Mouse (Mus musculus) adrenal gland, adult 8-10 months (tissue): Measurements from ENCODE around the gene Zfp646. TPM values are rescaled to one million over a fixed set of nuclear protein-coding genes. Genes with fewer than 3 reads are reported as not detected.
"Not testable (repeated sequence)": the region's sequence is repeated elsewhere in the genome, so short reads cannot be mapped to it uniquely, and the experiment has no call there.

Experiments used
- DNase-seq: peaks from one replicate; pipeline ENCODE4 v3.0.0; 2022
- total RNA-seq, 4 experiments: library from RNA; stranded (reverse); gene quantifications; 2 replicates each; pipeline ENCODE4 v1.2.4; 2022

Zfp646 gene
- total RNA-seq, 4 experiments from 2014 or later, result 34.2 to 46.2 (median 40.2) TPM

GRCm38 (mm10) chr7:127885951-127886350, 9.9 kb downstream of the Zfp646 start:
- no peak for DNase-seq

GRCm38 (mm10) chr7:127886551-127886950, 10.5 kb downstream of the Zfp646 start:
- no peak for DNase-seq

- DNase-seq, result no peak
Observed at GRCm38 (mm10) chr7:127887191-127887590, 11.2 kb downstream of the Zfp646 start.

GRCm38 (mm10) chr7:127887781-127888180, 11.8 kb downstream of the Zfp646 start:
- DNase-seq, result no peak

- DNase-seq, result no peak
Observed at GRCm38 (mm10) chr7:127888821-127889220, 12.8 kb downstream of the Zfp646 start.

DNA sequence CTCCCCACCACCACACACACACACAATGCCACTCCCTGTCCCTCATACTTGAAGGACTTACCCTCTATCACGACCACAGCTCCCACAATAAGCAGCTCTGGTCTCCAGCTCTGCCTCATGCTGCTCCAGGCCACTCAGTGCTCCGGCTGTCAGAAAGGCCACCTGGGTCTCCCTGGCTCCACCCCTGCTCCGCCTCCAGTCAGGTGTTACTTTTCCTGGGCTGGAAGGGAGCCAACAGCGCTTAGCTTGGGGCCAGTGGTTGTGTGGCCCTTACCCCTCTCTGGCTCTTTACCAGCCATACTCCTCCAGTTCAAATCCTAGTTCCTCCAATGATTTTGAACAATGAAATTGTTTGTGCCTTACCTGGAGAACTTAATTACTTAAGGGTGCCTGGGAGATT, 14.8 kb downstream of the Zfp646 start, which contains the start of gene Prss53:
TSS of gene Prss53 (minus strand) at position 173 of the 400 bp plus-strand sequence.
- no peak for DNase-seq

- DNase-seq, result no peak
Observed at GRCm38 (mm10) chr7:127894480-127894879, 18.5 kb downstream of the Zfp646 start.

- DNase-seq, result peak; percentile 96
Observed at GRCm38 (mm10) chr7:127895442-127895841, 19.4 kb downstream of the Zfp646 start, which contains the start of the genes Gm21974 and Vkorc1. Gene Gm21974 (minus strand): TSS chr7:127895454. Gene Vkorc1 (minus strand): TSS chr7:127895617.

DNA sequence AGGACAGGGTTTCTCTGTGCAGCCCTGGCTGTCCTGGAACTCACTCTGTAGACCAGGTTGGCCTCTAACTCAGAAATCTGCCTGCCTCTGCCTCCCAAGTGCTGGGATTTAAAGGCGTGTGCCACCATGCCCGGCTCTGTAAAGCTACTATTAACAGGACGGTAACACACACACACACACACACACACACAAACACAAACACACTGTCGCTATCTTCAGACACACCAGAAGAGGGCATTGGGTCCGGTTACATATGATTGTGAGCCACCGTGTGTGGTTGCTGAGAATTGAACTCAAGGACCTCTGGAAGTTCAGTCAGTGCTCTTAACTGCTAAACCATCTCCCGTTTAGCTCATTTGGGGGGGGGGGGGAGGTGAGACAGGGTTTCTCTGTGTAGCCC, 19.9 kb downstream of the Zfp646 start:
- DNase-seq, result not testable (repeated sequence)

- DNase-seq, result no peak
Observed at GRCm38 (mm10) chr7:127896384-127896783, 20.4 kb downstream of the Zfp646 start.

DNA sequence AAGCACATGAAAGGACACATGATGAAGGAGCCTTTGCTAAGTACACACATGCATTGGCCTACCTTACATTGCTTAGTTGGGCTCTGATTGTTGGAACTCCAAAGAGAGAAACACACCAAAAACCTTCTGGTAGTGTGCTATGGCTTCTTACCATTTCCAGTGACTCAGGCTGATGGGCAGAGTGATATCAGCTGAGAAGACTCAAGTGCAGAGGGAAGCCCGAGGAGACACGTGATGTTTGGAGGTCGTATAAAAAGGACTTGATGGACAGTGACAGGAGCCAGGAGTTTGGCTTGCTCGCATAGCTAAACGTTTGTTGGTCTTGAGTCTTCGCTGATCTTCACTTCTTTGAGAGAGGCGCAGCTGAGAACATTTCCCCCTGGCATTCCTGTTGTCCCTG, 21.5 kb downstream of the Zfp646 start:
- DNase-seq, result no peak

- no peak for DNase-seq
Observed at GRCm38 (mm10) chr7:127898179-127898956, 22.3 kb downstream of the Zfp646 start.

- DNase-seq, result no peak
Observed at GRCm38 (mm10) chr7:127899997-127900396, 24.0 kb downstream of the Zfp646 start.

DNA sequence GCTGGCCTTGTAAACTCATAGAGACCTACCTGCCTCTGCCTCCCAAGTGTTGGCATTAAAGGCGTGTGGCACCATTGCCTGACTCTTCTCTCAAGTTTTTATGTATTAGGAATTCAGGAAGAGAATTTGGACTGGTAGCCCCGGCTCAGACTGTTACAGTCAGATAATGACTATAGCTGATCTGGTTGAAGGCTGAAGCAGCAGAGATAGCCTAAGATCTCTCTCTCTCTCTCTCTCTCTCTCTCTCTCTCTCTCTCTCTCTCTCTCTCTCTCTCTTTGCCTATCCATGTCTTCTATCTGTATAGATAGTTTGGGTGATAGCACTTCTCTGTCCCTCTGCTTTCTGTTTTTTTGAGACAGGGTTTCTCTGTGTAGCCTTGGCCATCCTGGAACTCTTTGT, 25.8 kb downstream of the Zfp646 start:
- DNase-seq, result no peak

GRCm38 (mm10) chr7:127903971-127904796, 28.2 kb downstream of the Zfp646 start, which contains the start of gene Bckdk:
Gene Bckdk (plus strand): TSS chr7:127904082.
- peak; percentile 74 for DNase-seq

DNA sequence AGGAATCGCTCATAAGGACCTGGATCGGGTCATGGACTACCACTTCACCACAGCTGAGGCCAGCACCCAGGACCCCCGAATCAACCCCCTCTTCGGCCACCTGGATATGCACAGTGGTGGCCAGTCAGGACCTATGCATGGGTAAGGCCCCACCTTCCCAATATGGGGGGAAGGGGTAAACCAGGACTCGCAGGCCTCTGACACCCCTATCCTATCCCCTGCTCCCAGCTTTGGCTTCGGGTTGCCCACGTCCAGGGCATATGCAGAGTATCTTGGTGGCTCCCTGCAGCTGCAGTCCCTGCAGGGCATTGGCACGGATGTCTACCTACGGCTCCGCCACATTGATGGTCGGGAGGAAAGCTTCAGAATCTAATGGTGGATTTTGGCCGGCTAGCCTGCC, 31.9 kb downstream of the Zfp646 start:
- no peak for DNase-seq

GRCm38 (mm10) chr7:127908656-127909055, 32.6 kb downstream of the Zfp646 start:
- DNase-seq, result no peak

DNA sequence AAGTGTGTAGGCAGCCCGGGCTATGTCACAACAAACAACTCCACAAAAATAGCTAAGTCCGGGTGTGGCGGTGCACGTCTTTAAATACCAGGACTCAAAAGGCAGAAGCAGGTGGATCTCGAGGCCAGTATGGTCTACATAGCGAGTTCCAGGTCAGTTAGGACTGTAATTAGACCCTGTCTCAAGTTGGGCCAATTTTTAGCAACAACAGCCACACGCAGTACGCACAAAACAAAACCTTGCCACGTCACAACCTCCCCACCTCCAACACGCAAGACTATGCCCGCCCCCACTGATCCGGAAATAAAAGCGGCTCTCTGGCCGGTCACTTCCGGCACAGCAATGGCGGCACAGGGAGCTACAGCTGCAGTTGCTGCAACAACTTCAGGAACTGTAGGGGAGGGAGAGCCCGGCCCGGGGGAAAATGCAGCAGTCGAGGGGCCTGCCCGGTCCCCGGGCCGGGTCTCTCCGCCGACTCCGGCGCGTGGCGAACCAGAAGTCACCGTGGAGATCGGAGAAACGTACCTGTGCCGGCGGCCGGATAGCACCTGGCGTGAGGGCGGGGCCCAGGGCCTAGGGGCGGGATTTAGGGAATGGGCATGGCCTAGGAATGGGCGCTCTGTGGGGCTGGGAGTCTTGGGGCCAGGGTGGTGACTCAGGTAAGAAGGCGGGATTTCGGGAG, 36.3 kb downstream of the Zfp646 start, which contains the start of gene Kat8:
TSS of gene Kat8 (plus strand) at position 327 of the 682 bp plus-strand sequence.
- DNase-seq, result peak; percentile 79

DNA sequence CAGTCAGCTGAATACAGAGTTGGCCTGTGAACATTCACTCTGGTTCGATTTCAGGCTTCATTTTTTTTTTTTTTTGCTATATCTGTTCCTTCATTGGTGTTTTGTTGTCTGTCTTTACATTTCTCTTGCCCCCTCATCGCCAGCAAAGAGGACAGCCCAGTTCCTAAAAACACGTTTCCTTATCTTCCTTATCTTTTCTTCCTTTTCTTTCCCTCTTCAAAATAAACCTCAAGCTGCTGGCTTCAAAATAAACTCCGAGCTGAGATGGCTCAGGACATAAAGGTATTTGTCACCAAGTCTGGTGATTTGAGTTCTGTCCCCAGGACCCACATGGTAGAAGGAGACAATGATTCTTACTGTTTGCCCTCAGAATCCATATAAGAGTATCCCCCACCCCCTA, 36.9 kb downstream of the Zfp646 start:
- DNase-seq, result no peak

- no peak for DNase-seq
Observed at GRCm38 (mm10) chr7:127915293-127915692, 39.3 kb downstream of the Zfp646 start.

- DNase-seq, result no peak
Observed at GRCm38 (mm10) chr7:127918203-127918602, 42.2 kb downstream of the Zfp646 start.

GRCm38 (mm10) chr7:127919290-127919689, 43.3 kb downstream of the Zfp646 start:
- DNase-seq, result no peak

- DNase-seq, result no peak
Observed at GRCm38 (mm10) chr7:127921516-127921915, 45.5 kb downstream of the Zfp646 start.
